Mouse (Mus musculus) C2C12 (cell line): ENCODE data around the gene Pappa.

ENCODE experiments used
- CTCF ChIP-seq: IDR thresholded peaks from one replicate; pipeline ENCODE4 v1.5.1; 2011; ENCODE audit not compliant: control insufficient read depth, insufficient read depth, insufficient read length
- MYOG ChIP-seq: IDR thresholded peaks from one replicate; pipeline ENCODE4 v1.6.1; 2011; ENCODE audit not compliant: control insufficient read depth, insufficient read length; ENCODE audit errors: extremely low read depth

- TF ChIP-seq MYOG (no peak), CTCF (no peak)
Measured at GRCm38 (mm10) chr4:65134358-65134757, 10.4 kb downstream of the Pappa start.
